Mouse (Mus musculus): ENCODE results near the gene Gm28230.

GRCm38 (mm10) chr2:74677106-74677505, 49.4 kb upstream of the Gm28230 start:
- TF ChIP-seq CTCF (conservative IDR thresholded peaks at IDR 0.05; ENCODE audit: low read length) (no peak), NANOG (IDR thresholded peaks at IDR 0.05; ENCODE audit: borderline replicate concordance, low read length) (no peak), POU5F1 (IDR thresholded peaks at IDR 0.05; ENCODE audit: borderline replicate concordance, low read length) (no peak)

Measured in E14TG2a.4 (cell line).